Mouse (Mus musculus) hindbrain, embryonic 10.5 days (tissue): ENCODE data around the gene Mboat1. TPM values are rescaled to one million over a fixed set of nuclear protein-coding genes. Genes with fewer than 3 reads are reported as not detected.
A peak's percentile ranks its signal among the peaks of the same experiment; 100 is the strongest.

ENCODE experiments used
- DNase-seq: peaks from one replicate; pipeline ENCODE4 v3.0.0-alpha.2; 2017; ENCODE audit warnings: low spot score
- H3K27ac ChIP-seq: fragments of 300-500 bp; sonication (generic); 2 replicates; pipeline ENCODE4 v1.5.1; 2016; ENCODE audit warnings: mild to moderate bottlenecking, moderate library complexity
- H3K27me3 ChIP-seq: fragments of 300-500 bp; sonication (generic); 2 replicates; pipeline ENCODE4 v1.6.1; 2016; ENCODE audit warnings: mild to moderate bottlenecking; ENCODE audit not compliant: poor library complexity, insufficient read depth, severe bottlenecking
- H3K36me3 ChIP-seq: fragments of 300-500 bp; sonication (generic); 2 replicates; pipeline ENCODE4 v1.6.1; 2016; ENCODE audit warnings: mild to moderate bottlenecking, moderate library complexity
- H3K4me1 ChIP-seq: fragments of 300-500 bp; sonication (generic); replicated peaks from 2 replicates; pipeline ENCODE4 v1.6.1; 2016; ENCODE audit warnings: mild to moderate bottlenecking
- H3K4me3 ChIP-seq: fragments of 300-500 bp; sonication (generic); 2 replicates; pipeline ENCODE4 v1.5.1; 2016; ENCODE audit warnings: mild to moderate bottlenecking, moderate library complexity
- H3K9me3 ChIP-seq: fragments of 300-500 bp; sonication (generic); 2 replicates; pipeline ENCODE4 v1.6.1; 2016; ENCODE audit warnings: mild to moderate bottlenecking, moderate library complexity
- WGBS: fragments of 180-500 bp; shearing (Covaris S2); methylation state at CpG from one replicate; pipeline ENCODE4 v1.1.7; 2016; 5-methylcytosine and 5-hydroxymethylcytosine counted together
- polyA plus RNA-seq: library from polyadenylated mRNA; unstranded; fragments of >200 nt; fragmentation: Nextera tagmentation; extraction: Ambion mirVana; gene quantifications from 2 replicates; pipeline ENCODE4 v1.2.1, GENCODE M21; 2016

Gene Mboat1
- polyA plus RNA-seq, 1 experiment from 2014 or later, result 5.4 TPM

DNA sequence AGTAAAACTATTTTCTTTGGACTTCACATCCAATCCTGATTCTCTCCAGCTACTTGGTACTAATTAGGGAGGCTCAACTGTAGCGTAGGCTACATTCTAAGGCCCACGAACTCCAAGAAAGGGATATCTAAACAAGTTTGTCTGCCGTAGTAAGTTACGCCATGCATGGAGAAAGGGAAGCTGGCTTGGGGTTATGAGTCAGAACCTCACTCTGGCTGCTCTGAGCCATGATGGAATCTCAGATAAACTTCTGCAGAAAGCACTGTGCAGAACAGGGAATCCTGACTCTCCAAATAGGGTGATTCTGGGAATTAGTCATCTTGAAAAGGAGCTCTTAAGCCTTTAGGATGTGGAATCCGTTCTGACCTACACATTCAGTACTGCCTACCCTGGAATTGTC lies 92.5 kb downstream of the Mboat1 start:
- WGBS, result 85% methylated on average over 5 of the region's 5 CpGs
- no peak for DNase-seq
- no peak overlapping the region for H3K27ac ChIP-seq
- no peaks in the 10 kb centered on the region for H3K27me3 ChIP-seq
- H3K4me3 ChIP-seq, result no peak overlapping the region
- no peaks in the 10 kb centered on the region for H3K4me1 ChIP-seq
- H3K9me3 ChIP-seq, result no peaks in the 10 kb centered on the region
- peaks cover 3% of the 10 kb centered on the region; the same call in 1 of the 2 replicates for H3K36me3 ChIP-seq

DNA sequence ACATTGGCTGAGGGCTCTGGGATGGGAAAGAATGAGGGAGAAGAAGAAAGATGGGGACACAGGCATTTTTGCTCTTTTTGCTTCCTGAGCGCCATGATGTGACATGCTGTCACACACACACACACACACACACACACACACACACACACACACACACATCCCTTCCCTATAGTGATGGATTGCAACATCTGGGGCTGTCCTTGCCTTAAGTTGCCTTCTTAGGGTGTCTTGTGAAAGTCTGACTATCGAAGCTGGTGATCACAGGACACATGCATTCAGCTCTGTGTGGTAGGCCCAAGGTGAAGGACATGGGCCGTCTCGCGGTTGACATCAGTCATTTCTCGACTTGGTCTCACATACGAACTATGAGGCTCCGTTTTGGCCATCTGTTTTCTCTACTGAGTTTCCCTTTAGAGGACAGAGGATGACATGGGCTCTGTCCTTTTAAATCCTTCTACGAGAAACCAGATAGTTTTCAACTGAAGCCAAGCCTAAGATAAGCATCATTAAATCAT lies 93.4 kb downstream of the Mboat1 start:
- 94% methylated on average over 9 of the region's 9 CpGs for WGBS
- Histone ChIP-seq H3K36me3 (no peaks in the 10 kb centered on the region), H3K27me3 (no peaks in the 10 kb centered on the region), H3K4me1 (no peaks in the 10 kb centered on the region), H3K4me3 (no peak overlapping the region), H3K27ac (no peak overlapping the region), H3K9me3 (no peaks in the 10 kb centered on the region)
- no peak for DNase-seq

DNA sequence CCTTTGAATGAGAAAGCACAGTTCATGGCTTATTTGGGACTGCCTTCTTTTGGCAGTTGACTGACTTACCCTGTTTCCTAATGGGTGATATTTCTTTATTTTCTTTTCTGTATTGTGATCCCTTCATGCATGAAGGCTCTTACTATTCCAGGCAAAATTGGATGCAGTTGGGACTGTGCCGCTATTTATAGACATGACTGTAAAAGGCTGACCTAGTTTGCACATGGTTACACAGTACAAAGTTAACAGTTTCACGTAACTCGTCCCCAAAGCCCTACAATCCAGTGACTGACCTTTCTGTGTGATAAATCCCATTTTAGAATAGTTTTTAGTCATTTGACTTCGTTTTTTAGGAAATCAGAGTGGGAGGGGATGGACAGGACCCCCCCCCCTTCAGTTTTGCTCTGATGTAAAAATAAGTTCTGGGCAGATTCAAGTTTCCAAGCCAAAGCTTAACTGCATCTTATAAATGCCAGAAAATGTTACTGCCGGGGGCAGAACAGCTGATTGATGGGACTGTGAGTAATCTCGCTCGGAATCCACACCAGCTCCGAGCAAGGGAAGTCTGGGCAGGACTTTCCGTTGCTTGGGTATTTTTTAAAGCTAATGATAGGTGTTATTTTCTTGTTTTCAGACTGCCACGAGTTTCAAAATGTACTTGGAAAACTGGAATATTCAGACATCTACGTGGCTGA lies 98.9 kb downstream of the Mboat1 start:
- H3K4me3 ChIP-seq, result no peak overlapping the region
- no peaks in the 10 kb centered on the region for H3K27me3 ChIP-seq
- H3K36me3 ChIP-seq, result no peaks in the 10 kb centered on the region
- H3K27ac ChIP-seq, result no peak overlapping the region
- no peaks in the 10 kb centered on the region for H3K9me3 ChIP-seq
- WGBS, result 89% methylated on average over 11 of the region's 11 CpGs
- no peaks in the 10 kb centered on the region for H3K4me1 ChIP-seq
- DNase-seq, result no peak

- Histone ChIP-seq H3K36me3 (no peaks in the 10 kb centered on the region), H3K4me1 (no peaks in the 10 kb centered on the region), H3K27ac (no peak overlapping the region), H3K9me3 (no peaks in the 10 kb centered on the region), H3K4me3 (no peak overlapping the region), H3K27me3 (no peaks in the 10 kb centered on the region)
- 94% methylated on average over 6 of the region's 6 CpGs for WGBS
- no peak for DNase-seq
Measured at GRCm38 (mm10) chr13:30239396-30239795, 103.1 kb downstream of the Mboat1 start.

GRCm38 (mm10) chr13:30245573-30245972 lies 109.3 kb downstream of the Mboat1 start:
- no peaks in the 10 kb centered on the region for H3K27me3 ChIP-seq
- H3K36me3 ChIP-seq, result no peaks in the 10 kb centered on the region
- no peak for DNase-seq
- H3K4me3 ChIP-seq, result no peak overlapping the region
- peaks cover 6% of the 10 kb centered on the region for H3K4me1 ChIP-seq
- no peaks in the 10 kb centered on the region for H3K9me3 ChIP-seq
- WGBS, result 93% methylated on average over 4 of the region's 4 CpGs
- no peak overlapping the region for H3K27ac ChIP-seq

GRCm38 (mm10) chr13:30250341-30250905 lies 114.1 kb downstream of the Mboat1 start:
- no peak overlapping the region for H3K4me3 ChIP-seq
- H3K27ac ChIP-seq, result no peak overlapping the region
- peaks cover 21% of the 10 kb centered on the region for H3K4me1 ChIP-seq
- no peaks in the 10 kb centered on the region for H3K27me3 ChIP-seq
- 61% methylated on average over 5 of the region's 5 CpGs for WGBS
- no peak for DNase-seq
- no peaks in the 10 kb centered on the region for H3K36me3 ChIP-seq
- no peaks in the 10 kb centered on the region for H3K9me3 ChIP-seq

- Histone ChIP-seq H3K27me3 (no peaks in the 10 kb centered on the region), H3K9me3 (no peaks in the 10 kb centered on the region), H3K4me3 (no peak overlapping the region), H3K36me3 (no peaks in the 10 kb centered on the region), H3K27ac (no peak overlapping the region), H3K4me1 (peaks cover 21% of the 10 kb centered on the region)
- WGBS, result 77% methylated on average over 3 of the region's 3 CpGs
- DNase-seq, result no peak
Measured at GRCm38 (mm10) chr13:30251431-30251830, 115.1 kb downstream of the Mboat1 start.

DNA sequence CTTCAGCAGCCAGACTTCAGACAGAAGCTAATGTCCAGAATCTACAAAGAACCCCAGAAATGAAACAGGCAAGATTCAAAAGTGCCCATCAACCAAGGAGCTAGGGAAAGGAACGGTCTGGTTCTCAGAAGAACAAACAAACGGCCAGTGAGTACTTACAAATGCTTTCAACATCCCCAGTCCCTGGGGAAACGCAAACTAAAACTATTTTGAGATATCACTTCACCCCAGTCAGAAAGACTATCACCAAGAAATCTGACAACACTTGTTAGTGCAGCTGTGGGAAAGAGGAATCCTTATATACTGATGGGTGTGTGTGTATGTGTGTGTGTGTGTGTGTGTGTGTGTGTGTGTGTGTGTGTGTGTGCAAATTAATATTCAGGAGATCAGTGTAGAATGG lies 116.4 kb downstream of the Mboat1 start:
- Histone ChIP-seq H3K27me3 (no peaks in the 10 kb centered on the region), H3K27ac (no peak overlapping the region), H3K4me3 (no peak overlapping the region), H3K4me1 (peaks cover 21% of the 10 kb centered on the region), H3K9me3 (no peaks in the 10 kb centered on the region), H3K36me3 (no peaks in the 10 kb centered on the region)
- no peak for DNase-seq
- WGBS, result 63% methylated on average over 3 of the region's 3 CpGs

DNA sequence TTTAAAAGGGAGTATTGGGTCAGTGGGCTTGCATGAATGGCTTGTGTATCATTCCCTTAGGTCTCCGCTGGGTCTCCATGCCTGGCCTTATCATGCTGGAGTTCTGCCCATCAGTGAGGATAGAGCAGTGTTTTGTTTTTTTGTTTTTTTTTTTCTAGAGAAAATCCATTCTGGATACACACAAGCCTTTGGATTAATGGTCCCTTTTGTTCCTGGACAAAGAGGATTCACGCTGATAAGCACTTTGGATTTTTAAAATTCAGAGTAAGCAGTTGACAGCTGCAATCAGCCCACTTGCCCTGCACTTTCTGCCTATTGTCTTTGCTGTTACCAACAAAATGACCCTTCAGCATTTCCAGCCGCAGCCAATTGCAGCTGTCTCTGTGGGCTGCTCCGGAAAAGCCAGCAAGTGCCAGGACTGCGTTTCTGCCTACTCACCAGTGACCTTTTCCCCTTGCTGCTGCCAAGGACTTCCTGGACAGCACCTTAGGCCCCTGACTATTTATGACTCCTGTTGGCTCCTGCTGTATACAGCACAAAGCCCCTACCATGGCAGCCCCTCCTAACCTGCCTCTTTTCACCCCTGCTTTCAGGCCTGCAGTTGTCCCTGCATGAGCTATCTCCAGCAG lies 117.5 kb downstream of the Mboat1 start:
- Histone ChIP-seq H3K9me3 (no peaks in the 10 kb centered on the region), H3K27ac (peak overlapping the region; percentile 50), H3K4me1 (peaks cover 23% of the 10 kb centered on the region), H3K27me3 (no peaks in the 10 kb centered on the region), H3K4me3 (no peak overlapping the region), H3K36me3 (no peaks in the 10 kb centered on the region)
- peak; percentile 38 for DNase-seq
- 22% methylated on average over 5 of the region's 5 CpGs for WGBS

DNA sequence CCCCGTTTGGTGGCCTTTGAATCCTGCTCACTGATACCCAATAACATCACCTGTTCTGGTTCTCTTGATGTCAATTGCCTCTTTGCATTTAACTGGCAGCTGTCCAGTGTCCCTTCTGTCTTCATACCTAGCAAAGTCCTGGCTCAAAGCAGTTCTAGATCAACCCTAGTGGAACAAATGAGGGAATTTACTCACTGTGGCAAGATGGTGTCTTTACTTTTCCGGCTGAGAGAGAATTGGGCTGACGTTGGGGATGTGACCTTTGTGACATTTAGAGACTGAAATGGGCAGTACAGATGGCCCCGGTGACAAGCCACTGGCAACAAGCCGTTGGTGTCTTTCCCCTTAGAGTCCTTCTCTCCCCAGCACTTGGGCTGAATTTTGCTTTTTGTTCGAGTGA lies 118.1 kb downstream of the Mboat1 start:
- H3K27me3 ChIP-seq, result no peaks in the 10 kb centered on the region
- no peaks in the 10 kb centered on the region for H3K36me3 ChIP-seq
- no peak for DNase-seq
- H3K27ac ChIP-seq, result no peak overlapping the region; the same call in 1 of the 2 replicates
- peaks cover 27% of the 10 kb centered on the region for H3K4me1 ChIP-seq
- no peak overlapping the region for H3K4me3 ChIP-seq
- H3K9me3 ChIP-seq, result no peaks in the 10 kb centered on the region
- 56% methylated on average over 6 of the region's 6 CpGs for WGBS

DNA sequence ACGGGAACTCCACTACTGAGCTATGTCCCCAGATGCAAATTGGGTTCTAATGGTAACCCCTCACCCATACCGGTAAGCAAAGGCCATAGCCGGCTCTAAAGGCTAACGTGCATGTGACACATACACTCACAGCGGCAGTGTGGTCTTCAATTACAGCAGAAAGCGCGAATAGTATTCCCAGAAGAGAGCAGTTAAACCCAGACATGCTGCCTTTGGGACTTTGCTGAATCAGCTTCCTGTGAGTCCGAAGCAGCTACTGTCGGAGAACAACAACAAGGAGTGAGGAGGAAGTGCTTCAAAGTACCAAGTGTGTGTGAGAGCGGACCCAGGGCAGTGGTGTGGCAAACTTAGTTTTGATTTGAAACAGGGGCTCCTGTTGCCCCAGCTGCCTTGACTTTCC lies 122.5 kb downstream of the Mboat1 start:
- H3K4me1 ChIP-seq, result peaks cover 14% of the 10 kb centered on the region
- H3K9me3 ChIP-seq, result no peaks in the 10 kb centered on the region
- H3K27ac ChIP-seq, result no peak overlapping the region
- no peak overlapping the region for H3K4me3 ChIP-seq
- H3K27me3 ChIP-seq, result no peaks in the 10 kb centered on the region
- no peak for DNase-seq
- H3K36me3 ChIP-seq, result no peaks in the 10 kb centered on the region
- WGBS, result 70% methylated on average over 10 of the region's 10 CpGs

GRCm38 (mm10) chr13:30259326-30259725 lies 123.0 kb downstream of the Mboat1 start:
- no peak for DNase-seq
- Histone ChIP-seq H3K27ac (no peak overlapping the region), H3K36me3 (no peaks in the 10 kb centered on the region), H3K4me3 (no peak overlapping the region), H3K27me3 (no peaks in the 10 kb centered on the region), H3K4me1 (peaks cover 9% of the 10 kb centered on the region), H3K9me3 (no peaks in the 10 kb centered on the region)
- 90% methylated on average over 9 of the region's 9 CpGs for WGBS

- DNase-seq, result peak; percentile 77
- WGBS, result 13% methylated on average over 8 of the region's 8 CpGs
- H3K4me1 ChIP-seq, result peaks cover 6% of the 10 kb centered on the region
- H3K27ac ChIP-seq, result no peak overlapping the region
- H3K27me3 ChIP-seq, result no peaks in the 10 kb centered on the region
- no peaks in the 10 kb centered on the region for H3K36me3 ChIP-seq
- H3K9me3 ChIP-seq, result no peaks in the 10 kb centered on the region
- no peak overlapping the region for H3K4me3 ChIP-seq
Measured at GRCm38 (mm10) chr13:30259912-30260560, 123.7 kb downstream of the Mboat1 start.
